Mouse (Mus musculus) splenic B cell, adult 2 months (primary cell): Measurements from ENCODE around the gene Cfap45.

Experiments used
- DNase-seq: peaks from one replicate; pipeline ENCODE4 v3.0.0-alpha.2; 2011; ENCODE audit warnings: low read depth, low spot score
- H3K27me3 ChIP-seq: 2 replicates; pipeline ENCODE4 v1.6.1; 2012; ENCODE audit warnings: mild to moderate bottlenecking, low read length, moderate library complexity, mixed read lengths; ENCODE audit not compliant: control insufficient read depth, poor library complexity, insufficient read depth, severe bottlenecking
- H3K36me3 ChIP-seq: 2 replicates; pipeline ENCODE4 v1.6.1; 2012; ENCODE audit warnings: mild to moderate bottlenecking, low read length, moderate library complexity, mixed read lengths; ENCODE audit not compliant: control insufficient read depth, poor library complexity, insufficient read depth, severe bottlenecking

Gene Cfap45

DNA sequence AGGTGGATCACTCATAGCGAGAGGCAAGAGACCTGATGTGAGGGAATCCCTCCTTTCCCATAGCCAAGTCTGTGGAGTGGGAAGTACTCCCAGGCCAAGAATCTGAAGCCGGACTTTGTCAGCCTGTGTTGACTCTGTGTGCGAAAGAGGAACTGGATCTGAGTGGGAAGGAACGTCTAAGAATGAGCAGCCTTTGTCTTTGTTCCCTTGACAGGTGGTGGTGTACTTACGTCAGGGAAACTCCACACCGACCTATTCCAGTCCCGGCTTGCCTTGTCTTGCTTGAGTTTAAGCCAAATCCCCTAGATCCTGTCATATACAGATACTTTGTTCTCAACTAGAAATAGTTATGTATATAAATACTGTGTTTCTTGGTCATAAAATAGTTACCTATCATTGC lies 1.9 kb downstream of the Cfap45 start:
- Histone ChIP-seq H3K27me3 (no peaks in the 10 kb centered on the region), H3K36me3 (no peaks in the 10 kb centered on the region)
- peak; percentile 84 for DNase-seq

DNA sequence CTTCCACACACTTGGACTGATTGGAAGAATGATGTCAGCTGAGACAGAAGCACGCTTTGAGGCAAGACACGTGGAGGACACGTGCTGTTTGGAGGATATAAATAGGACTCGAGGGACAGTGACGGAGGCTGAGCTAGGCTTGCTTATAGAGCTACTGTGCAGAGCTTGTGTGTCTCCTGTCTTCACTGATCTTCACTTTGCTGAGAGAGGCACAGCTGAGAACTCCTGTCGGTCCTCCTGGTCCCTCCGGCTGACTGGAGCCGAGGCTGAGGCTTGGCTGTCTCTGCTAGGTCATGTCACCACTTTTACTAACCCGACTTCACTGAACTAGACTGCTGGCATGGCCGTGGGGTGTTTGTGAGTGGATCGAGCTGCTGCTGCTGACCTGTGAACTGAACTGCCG lies 3.1 kb downstream of the Cfap45 start:
- H3K27me3 ChIP-seq: no peaks in the 10 kb centered on the region
- DNase-seq: peak; percentile 69
- H3K36me3 ChIP-seq: no peaks in the 10 kb centered on the region

DNA sequence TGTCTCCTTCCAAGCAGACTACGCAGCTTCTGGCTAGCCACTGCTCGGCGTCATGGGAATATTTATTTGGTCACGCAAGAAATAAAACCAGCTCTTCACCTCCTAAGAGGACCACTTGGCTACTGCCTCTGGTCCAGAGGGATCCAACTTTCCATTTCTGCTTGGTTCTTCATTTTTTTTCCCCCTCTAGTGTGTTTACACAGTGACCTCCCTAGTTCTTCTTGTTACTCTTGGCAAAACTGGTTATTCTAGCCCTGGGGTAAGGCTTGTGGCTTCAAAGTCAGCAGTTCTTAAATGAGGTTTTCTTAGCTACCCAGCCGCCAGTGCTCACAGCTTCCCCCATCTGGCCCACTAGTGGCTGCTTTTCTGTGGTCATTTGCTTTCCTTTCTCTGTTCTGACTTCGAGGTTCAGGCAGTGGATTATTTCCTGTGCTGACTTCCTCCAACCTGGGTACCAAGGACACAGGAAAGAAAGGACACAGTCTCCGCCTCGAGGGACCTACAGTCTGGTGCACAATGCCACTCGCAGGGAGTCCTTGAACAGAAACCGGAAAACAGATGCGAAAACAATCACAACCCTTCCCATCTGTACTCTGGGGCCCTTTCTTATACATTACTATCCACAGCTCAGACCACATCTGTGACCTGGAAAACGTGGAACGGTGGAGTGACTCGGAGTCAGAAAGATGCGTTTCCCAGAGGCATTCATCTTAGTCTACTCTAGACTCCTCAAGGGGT lies 4.6 kb downstream of the Cfap45 start:
- H3K27me3 ChIP-seq: no peaks in the 10 kb centered on the region
- peak; percentile 70 for DNase-seq
- no peaks in the 10 kb centered on the region for H3K36me3 ChIP-seq

GRCm38 (mm10) chr1:172525971-172526370 lies 5.4 kb downstream of the Cfap45 start:
- no peaks in the 10 kb centered on the region for H3K36me3 ChIP-seq
- DNase-seq: no peak
- no peaks in the 10 kb centered on the region for H3K27me3 ChIP-seq

DNA sequence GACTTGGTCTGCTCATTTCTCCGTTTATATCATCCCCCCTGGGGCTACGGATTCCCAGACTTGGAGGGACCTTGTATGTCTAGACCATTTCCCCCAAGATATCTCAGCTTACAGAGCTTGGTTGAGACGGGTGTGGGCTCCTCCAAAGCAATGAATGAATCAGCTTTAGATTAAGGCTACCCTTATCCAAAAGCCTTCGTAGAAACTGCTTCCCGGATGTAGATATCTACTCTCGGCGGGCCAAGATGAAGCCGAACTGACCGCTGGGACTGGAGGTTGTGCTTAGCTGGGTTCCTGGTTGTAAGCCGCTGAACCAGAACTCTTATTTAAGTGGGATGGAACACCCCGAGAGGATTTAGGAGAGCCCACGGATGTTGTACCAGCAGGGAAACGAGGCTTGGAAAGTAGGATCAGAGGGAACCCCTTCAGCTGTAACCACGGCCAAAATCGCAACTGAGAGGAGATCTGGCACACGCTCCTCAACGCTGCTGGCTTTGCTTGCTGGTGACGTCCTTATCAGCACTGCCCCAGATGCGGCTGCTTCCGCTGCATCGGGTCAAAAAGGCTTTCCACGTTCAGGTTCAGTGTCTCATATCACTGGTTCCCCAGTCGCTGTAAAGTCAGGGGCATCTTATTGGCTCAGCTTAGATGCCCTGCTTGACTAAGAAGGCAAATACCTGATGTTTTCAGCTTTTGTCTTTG lies 5.9 kb downstream of the Cfap45 start:
- DNase-seq: peak; percentile 80
- Histone ChIP-seq H3K36me3 (no peaks in the 10 kb centered on the region), H3K27me3 (no peaks in the 10 kb centered on the region)

- no peak for DNase-seq
- Histone ChIP-seq H3K27me3 (no peaks in the 10 kb centered on the region), H3K36me3 (no peaks in the 10 kb centered on the region)
These were observed 6.8 kb downstream of the Cfap45 start for GRCm38 (mm10) chr1:172527431-172527830.

DNA sequence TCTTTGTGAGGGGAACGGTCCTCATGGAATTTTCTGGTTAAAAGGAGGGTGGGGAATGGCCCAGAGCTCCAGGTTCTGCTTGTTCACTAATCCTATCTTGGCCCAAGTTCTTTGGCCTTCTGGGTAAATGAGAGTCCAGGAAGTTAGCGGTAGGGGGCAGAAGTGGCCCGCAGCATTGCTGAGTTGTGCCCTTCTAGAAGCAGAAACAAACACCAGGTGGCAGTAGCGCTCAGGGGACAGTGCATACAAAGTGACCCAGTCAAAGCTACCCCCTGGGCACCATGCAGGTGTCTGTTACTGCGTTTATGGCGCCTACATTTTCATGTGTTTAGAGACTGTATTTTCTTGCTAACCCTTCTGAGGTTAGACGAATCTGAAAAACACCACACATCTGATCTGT lies 8.1 kb downstream of the Cfap45 start:
- H3K36me3 ChIP-seq: no peaks in the 10 kb centered on the region
- peak; percentile 97 for DNase-seq
- H3K27me3 ChIP-seq: no peaks in the 10 kb centered on the region

GRCm38 (mm10) chr1:172530544-172531220 lies 10.1 kb downstream of the Cfap45 start:
- H3K36me3 ChIP-seq: no peaks in the 10 kb centered on the region
- H3K27me3 ChIP-seq: no peaks in the 10 kb centered on the region
- no peak for DNase-seq

DNA sequence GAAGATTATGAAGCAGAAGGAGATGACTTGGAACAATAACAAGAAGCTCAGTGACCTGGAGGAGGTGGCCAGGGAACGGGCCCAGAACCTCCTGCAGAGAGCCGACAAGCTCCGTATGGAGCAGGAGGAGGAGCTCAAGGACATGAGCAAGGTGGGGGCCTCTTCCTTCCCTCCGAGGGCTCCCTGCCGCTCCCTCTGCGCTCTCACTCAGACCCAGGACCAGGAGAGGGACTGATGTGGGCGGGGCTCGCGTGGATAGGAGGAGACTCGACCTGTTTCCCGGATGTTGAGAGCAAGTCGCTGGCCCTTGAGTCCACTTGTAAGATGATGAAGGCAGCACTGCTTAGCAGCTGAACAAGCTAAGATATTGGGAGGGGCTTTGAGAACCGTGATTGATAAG lies 11.9 kb downstream of the Cfap45 start:
- Histone ChIP-seq H3K36me3 (no peaks in the 10 kb centered on the region), H3K27me3 (no peaks in the 10 kb centered on the region)
- no peak for DNase-seq

- no peak for DNase-seq
- no peaks in the 10 kb centered on the region for H3K36me3 ChIP-seq
- no peaks in the 10 kb centered on the region for H3K27me3 ChIP-seq
These were observed 14.5 kb downstream of the Cfap45 start for GRCm38 (mm10) chr1:172535116-172535515.

GRCm38 (mm10) chr1:172539827-172540226 lies 19.2 kb downstream of the Cfap45 start:
- H3K36me3 ChIP-seq: peaks cover under 1% of the 10 kb centered on the region; the same call in 1 of the 2 replicates
- H3K27me3 ChIP-seq: no peaks in the 10 kb centered on the region
- no peak for DNase-seq

- H3K36me3 ChIP-seq: peaks cover 2% of the 10 kb centered on the region; the same call in 1 of the 2 replicates
- DNase-seq: no peak
These were observed 19.8 kb downstream of the Cfap45 start for GRCm38 (mm10) chr1:172540283-172540820.

DNA sequence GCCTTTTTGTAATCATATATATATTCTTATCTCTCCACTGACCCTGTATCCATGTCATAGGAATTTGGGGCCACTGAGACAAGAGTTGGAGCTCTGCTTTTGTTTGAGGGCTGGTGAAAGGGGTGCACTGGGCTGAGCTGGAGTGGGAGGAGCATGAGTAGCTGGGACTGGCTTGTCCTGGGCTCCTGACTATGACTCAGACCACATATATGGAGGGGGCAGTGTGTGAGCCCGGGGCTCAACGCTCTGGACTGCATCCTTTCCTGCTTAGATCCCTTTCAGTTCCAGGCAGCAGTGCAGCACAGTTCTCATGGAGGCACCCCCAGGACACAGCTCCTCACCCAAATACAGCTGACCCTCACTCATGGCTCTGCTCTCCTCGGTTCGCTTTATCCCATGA lies 25.5 kb downstream of the Cfap45 start:
- Histone ChIP-seq H3K36me3 (peaks cover 2% of the 10 kb centered on the region; the same call in 1 of the 2 replicates), H3K27me3 (no peaks in the 10 kb centered on the region)
- no peak for DNase-seq

More at GRCm38 (mm10) chr1:172540283-172540820, 19.8 kb downstream of the Cfap45 start:
- no peaks in the 10 kb centered on the region for H3K27me3 ChIP-seq

DNA sequence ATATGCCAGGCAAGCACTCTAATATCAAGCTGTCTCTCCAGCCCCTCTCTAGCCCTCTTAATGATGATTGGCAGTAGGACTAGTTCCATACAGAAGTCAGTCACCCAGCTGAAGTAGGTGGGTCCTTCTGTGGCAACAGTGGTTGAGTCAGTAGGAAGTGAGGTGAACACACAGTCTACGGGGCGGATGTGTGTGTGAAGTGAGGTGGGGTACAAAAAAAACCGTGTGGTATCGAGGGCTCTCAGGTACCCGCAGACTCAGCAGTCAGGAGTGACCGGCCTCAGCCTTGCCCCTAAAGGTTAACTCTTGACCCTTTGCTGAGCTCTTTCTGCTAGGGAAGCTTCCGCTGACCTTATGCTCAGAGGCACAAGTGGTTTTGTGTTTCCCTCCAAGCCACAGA lies 27.9 kb downstream of the Cfap45 start:
- Histone ChIP-seq H3K27me3 (no peaks in the 10 kb centered on the region), H3K36me3 (peaks cover 2% of the 10 kb centered on the region; the same call in 1 of the 2 replicates)
- DNase-seq: peak; percentile 66

DNA sequence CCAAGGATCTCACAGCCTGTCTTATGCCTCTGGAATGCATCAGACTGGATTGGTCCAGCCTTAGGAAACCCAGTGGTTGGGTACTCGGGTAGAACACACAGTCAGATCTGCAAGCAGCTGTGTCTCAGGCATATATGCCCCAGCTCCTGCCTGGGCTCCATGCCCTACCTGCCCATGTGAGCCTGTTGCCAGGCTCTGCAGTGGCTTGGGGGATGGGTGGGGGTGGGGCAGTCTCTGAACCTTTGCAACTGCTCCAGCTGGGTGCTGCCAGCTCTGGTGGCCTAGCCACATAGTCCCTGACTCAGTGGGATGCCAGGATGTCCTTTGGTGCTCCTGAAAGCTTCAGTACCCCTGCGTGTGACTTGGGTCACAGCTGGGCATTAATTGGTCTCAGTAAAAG lies 28.7 kb downstream of the Cfap45 start:
- Histone ChIP-seq H3K36me3 (peaks cover 2% of the 10 kb centered on the region; the same call in 1 of the 2 replicates), H3K27me3 (no peaks in the 10 kb centered on the region)
- DNase-seq: peak; percentile 20
